Mouse (Mus musculus) left cerebral cortex, adult 9 months (tissue): Measurements from ENCODE around the gene Gm10912.
A peak's percentile ranks its signal among the peaks of the same experiment; 100 is the strongest.
"Not testable (repeated sequence)": the region's sequence is repeated elsewhere in the genome, so short reads cannot be mapped to it uniquely, and the experiment has no call there.

Source experiments
- DNase-seq, 2 experiments: peaks; one replicate each; pipeline ENCODE4 v3.0.0; 2022; ENCODE audit warnings: low spot score in 2 of 2

Gm10912 gene

DNA sequence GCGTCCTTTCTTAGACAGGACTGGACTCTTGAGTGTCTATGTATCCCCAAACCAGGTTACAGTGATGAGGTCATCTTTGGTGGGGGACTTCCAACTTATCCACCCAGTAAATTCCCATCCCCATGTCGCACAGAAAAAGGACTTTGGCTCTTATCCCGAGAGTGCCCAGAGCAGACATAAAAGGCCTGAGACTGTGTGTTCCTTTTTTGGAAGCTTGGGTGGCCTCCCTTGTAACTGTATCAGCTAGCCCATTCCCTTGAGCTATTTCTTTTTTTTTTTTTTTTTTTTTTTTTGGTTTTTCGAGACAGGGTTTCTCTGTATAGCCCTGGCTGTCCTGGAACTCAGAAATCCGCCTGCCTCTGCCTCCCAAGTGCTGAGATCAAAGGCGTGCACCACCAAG, at the start of gene Gm10912:
Gm10912 (plus strand) TSS at position 301 of the 400 bp plus-strand sequence.
- not testable (repeated sequence) for DNase-seq

DNA sequence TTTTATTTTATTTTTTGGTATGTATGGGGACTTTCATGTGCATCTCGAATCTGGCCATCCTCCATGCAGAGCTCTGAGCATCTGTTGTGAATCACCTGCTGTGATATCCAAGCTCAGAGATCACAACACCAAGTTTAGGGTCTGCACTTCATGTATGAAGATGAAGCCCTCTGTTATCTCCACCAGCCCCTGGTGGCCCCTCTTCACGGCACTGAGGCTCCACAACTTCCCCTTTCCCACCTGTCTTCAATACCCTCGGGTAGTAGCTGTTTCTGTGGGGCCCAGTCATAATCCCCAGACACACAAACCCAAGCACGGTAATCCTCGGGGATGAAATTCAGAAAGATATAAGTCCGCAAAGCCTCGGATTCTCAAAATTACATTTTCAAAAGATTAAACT, 42.5 kb upstream of the Gm10912 start:
- DNase-seq = no peak

DNA sequence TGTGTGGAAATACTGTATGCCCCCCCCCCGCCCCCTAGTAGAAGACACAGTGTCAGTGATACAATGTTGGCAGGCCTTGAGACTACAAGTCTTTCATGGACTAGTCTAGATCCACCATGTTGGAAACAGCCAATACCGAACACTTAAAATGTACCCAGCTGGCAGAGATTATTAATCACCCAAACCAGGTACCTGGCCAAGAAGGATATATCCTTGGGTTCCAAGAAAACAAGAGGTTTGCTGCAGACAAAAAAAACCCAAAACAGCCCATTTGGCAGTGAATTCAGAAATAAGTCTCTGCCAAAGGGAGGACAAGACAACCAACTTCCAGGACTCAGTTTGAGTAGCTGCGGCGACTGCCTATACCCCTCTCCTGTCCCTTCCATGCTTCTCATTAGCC, 41.0 kb upstream of the Gm10912 start:
- DNase-seq = no peak

DNA sequence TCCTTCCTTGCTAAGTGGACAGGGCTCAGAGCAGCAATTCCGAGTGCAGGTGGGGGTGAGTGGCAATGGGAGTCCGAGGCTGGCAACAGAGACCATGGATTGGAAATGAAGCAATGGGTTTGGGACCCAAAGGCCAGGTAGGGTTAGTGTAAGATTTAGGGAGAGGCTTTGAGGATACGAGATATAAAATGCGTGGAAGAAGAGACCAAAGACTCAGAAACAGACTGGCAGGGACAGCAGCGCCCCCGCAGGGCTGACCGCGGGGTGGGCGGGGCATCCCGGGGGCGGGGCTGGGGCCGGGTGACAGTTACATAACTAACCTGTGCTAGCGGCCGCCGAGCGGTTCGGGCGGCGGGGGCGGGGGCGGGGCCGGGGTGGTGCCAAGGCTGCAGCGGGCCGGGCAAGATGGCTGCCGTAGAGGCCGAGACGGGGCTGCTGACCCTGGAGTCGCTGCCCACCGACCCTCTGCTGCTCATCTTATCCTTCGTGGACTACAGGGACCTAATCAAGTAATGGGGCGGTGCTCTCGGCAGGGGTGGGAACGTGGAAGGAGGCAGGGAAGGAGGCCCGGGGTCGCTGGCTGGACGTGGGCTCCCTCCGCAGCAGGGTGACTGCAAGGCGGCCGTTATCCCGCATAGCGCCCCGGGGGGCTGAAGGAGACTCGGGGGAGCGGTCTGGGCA, 38.0 kb upstream of the Gm10912 start, which contains the start of gene Fbxo3:
Fbxo3 (plus strand) TSS at position 264 of the 681 bp plus-strand sequence.
- peak; percentile 53 to 87 for DNase-seq

DNA sequence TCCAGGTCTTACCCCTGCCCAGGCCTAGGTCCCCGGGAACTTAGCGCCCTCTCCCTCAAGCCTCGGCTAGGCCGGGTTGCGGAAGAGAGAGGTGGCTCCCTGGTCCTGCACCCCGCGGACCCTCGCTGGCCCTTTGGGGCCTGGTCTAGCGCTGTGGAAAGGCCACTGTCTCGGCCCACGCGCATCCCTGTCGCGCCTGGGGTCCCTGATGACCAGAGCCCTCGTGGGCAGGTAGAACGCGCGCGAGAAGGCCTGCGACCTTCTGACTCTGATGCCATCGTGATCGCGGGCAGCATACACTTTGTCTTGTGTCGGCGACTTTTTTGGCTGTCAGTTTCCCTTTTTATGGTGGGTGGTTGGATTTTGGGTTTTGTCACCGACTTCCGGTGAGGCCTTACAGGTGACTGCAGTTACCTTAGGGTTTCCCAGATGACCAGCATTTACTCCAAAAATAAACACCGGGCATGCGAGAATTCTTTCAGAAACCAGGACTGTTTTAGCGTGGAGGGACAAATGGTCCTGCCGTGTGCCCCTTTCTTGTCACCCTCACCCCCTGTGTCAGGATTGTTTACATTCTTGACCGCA, 37.4 kb upstream of the Gm10912 start, which contains the start of gene 4931422A03Rik:
4931422A03Rik (minus strand) TSS at position 223 of the 585 bp plus-strand sequence.
- no peak for DNase-seq

DNA sequence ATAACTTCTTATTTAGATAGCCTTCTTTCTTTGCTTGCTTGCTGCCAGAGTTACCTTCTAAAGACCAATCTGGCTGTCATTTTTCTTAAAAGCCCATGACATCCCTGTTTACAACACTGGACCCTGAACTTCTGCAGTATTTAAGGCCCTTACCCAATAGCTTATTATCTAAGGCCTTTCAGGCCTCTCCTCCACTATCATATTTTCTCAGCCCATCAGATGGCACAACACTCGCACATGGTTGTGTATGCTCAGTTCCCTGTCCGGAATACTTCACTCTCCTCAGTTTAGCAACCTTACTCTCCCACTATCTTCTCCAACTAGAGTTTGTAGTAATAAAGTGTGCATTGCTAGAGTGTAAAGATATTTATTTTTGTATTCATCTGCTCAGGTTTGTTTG, 36.6 kb upstream of the Gm10912 start:
- DNase-seq = no peak

DNA sequence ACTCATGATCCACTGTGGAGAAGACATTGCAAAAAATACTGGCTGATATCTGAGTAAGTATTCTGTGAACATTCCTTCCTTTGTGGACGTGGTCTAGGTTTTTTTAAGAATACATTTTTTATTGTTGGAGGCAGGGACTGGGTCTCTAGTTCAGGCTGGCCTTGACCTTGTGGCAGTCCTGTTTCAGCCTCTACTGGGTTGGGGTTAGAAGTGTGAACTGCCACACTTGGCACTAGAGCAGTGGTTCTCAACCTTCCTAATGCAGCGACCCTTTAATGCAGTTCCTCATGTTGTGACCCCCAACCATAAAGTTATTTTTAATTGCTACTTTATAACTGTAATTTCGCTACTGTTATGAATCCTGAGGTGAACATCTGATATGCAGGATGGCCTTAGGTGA, 35.2 kb upstream of the Gm10912 start:
- no peak for DNase-seq

DNA sequence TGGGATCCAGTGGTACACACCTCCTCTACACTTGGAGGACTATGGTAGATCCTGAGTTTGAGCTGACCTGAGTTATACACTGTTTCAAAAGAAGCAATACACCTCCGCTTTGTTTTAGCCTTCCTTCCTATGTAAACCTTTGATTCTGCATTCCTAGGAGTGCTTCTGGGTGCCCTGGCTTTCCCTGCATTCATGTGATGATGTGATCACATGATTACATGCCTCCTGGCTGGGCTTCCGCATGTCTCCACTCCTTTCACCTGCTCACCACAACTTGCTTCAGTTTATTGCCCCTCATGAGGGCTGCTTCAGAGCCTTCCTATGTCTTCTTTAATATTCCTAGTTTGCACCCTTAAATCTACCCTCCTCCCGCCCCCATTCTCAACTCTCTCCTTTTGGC, 33.6 kb upstream of the Gm10912 start:
- no peak for DNase-seq

DNA sequence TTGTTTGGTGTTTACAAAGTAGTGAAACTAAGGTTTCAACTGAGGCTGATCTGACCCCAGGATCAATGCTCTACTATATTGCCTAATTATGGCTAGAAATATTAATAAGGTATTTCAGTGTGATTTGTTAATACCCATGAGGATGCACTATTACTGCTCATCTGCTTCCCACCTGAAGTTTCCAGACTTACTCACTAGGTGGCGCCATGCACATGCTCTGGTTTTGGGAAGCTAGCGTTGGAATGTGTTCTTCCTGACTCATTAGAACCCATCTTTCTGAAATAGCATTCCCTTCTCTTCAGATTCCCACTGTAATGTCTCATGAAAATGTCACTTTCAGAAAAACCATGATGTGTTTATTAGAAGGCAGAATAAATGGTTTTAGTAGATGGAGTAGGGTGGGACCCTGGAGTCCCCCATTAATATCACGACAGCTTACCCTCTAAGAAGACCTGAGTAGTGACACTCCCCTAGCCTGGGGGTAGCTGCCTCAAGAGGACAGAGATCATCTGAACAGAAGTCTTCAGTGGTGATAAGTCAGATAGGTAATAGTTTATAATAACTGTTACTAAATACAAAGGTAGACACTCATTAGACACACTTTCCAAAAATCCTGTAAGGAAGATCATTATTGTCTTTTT, 30.7 kb upstream of the Gm10912 start:
- DNase-seq = peak; percentile 36 to 76

DNA sequence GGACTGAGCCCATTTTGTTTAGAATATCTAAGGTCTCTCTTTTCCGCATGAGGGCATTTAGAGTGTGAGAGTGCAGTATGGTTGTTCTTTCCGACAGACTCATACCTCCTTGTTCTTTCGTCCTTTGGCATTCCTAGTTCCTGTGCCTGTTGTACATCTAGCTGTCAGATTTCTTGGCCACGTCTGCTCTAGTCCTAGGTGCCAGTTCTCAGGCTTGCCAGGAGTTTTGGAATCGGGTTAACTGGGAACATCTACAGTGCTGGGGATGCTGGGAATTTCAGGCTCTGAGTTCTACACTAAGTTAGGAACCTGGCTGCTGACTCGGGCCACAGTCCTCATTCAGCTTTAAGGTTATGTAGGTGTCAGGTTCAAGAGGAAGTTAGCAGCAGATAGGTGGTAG, 30.0 kb upstream of the Gm10912 start:
- no peak for DNase-seq

DNA sequence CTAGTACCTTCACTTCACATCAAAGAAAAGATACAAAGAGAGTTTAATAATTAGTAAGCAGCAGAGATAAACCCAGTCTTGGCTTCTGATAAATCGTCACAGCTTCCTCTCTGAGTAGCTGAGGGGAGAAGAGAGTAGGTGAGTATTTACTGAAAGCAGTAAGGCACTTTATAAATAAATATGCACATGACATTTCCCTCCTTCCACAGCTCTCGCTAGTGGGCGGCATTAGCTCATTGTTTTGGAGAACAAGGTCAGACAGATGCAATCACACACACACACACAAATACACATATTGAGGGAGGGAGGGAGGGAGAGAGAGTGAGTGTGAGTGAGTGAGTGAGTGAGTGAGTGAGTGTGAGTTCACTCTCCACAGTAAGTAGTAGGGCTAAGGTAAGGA, 29.3 kb upstream of the Gm10912 start:
- no peak for DNase-seq

DNA sequence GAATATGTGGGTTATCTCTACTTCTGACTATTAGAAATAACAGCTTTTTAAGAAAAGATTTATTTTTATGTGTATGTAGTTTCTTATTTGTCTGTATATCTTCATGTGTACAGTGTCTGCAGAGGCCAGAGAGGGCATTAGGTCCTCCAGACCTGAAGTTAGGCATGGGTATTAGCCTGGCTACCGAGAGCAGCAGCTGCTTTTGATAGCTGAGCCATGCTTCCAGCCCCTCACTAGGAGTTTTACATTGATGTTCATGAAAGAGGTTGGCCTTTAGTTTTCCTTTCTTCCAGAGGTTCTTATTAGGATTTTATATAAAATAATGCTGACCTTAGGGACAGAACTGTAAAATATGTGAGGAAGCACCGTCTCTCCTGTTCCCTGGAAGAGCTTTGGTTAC, 27.4 kb upstream of the Gm10912 start:
- DNase-seq = no peak

DNA sequence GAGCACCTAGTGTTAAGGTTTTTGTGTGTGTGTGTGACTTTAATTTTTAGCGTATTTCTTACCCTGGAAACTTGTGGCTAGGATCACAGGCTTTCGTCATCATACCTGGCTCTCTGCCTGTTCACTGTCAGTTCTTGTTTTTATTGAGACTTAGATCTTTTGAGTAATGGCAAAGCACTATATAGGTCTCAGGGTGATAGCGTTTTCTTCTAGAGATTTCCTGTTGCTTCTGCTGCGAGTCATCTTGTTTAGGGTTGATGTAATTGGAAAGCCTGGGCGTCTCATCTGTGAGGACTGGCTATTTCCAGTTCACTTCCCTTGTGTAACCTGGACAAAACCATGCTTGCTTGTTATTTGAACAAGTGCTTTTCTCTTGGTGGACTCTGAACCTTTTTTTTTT, 24.0 kb upstream of the Gm10912 start:
- no peak for DNase-seq

DNA sequence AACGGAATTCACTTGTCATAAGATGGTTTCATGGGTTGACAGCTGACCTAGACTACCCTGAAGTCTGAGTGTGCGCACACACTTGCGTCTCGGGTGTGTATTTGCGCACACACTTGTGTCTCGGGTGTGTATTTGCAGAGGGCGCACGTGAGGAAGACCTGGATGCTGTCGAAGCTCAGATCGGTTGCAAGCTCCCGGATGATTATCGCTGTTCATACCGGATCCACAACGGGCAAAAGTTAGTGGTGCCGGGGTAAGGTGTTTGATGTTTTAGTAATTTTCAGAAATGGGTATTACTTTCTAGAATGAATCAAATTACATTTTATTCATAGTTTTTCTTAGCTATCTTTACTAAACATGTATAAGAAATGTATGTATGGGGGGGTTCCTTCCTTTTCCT, 22.9 kb upstream of the Gm10912 start:
- no peak for DNase-seq

DNA sequence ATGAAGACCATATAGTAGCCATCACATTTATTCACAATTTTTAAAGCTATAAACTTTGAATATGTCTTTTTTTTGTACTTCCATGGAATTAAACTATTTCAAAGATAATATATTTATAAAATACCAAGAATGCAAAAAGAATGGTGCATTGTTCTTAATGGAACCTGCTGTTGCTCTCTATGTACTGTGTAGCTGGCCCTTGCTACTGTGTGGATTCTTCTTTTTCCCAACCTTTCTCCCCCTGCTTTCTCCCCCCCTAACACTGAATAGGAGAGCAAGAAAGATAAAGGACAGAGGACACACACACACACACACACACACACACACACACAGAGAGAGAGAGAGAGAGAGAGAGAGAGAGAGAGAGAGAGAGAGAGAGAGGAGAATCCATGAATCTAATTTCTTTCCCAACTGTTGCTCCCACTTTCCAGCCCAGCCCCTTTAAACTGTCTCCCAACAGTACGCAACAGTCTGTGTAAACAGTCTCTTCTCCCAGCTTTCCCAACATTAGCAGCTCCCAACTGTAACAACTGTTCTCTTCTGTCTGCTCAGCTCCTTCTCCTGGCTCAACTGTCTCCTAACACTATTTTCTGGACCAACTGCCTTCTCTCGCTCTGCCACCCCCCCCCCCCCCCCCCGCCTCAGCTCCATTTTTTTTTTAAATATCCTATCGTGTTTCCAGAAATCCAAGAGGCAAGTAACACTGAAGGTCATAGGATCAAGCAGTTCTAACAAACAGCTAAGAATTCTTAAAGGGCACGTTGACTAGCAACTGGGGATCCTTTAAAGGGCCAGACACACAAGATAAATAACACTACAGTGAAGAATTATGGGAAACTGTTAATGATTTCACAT, 21.8 kb upstream of the Gm10912 start:
- DNase-seq = no peak

DNA sequence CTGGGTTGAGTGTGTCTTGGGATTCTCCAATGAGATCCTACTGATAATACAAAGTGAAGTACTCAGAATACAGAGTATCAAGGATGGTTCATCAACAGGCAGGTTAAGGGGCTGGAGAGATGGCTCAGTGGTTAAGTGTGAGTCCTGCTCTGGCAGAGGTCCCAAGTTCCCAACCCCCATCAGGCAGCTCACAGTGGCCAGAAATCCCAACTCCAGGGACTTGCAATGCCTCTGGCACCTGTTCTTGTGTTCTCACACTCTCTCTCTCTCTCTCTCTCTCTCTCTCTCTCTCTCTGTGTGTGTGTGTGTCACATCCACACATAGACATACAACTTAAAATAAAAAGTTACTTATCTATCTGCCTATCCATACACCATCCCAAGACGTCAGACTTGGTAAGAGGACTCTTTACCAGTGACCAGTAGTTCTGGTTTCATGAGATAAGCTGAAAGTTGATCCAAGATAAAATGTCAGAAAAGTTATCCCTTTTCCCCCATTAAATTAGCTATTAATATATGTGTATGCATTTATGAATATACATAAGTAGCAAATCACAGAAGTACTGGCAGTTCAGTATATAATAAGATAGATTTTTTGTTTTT, 21.0 kb upstream of the Gm10912 start:
- no peak for DNase-seq

DNA sequence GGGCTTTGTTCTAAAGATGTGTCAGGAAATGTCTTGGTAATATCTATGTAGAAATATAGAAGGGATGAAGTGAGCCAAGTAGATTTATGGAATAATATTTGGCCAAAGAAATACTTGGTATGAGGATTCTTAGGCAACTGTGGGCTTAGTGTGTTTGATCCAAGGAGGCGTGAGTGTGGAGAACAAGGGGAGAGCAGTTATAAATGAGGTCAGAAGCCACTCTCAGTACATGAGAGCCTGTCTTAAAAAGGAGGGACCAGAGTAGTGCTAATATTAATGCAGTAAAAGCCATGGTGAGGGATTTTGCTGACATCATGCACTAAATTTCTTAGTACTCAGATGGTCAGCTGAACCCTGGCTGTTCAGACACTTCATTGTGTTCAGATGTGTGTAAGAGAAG, 7.2 kb upstream of the Gm10912 start:
- no peak for DNase-seq

DNA sequence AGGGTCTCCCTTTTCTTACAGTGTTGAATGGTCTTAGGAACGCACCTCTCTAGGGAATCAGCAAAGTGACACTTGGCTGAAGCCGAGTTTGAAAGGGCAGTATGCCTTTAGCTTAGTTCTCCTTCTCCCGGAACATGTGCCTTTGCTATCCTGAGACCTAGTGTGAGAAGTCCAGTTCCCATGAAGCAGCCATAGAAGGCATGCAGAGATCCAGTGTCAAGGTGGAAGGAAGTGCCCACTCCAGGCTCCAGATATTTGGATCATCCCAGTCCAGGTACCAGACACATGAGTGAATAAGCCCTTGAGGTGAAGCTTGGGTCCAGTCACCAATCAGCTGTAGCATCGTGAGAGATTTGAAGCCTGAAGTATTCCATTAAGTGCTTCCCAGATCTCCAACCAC, 6.7 kb upstream of the Gm10912 start:
- DNase-seq = no peak

DNA sequence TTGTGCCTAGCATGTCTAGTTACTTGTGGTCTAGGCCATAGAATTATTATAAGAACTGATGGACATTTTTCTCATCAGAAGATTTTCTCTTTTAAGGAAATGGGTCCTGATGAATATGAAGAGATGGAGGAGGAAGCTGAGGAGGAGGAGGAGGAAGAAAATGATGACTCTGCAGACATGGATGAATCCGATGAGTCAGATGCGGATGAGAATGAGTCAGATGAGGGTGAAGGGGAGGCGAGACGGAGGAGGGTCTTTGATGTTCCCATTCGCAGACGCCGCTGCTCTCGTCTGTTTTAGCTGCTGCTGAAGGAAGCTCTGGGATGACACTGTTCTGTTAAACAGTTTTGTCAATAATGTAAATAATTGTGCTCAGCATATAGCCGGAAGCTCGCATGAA, 5.8 kb upstream of the Gm10912 start:
- peak in 1 of 2 experiments; percentile 33 for DNase-seq

DNA sequence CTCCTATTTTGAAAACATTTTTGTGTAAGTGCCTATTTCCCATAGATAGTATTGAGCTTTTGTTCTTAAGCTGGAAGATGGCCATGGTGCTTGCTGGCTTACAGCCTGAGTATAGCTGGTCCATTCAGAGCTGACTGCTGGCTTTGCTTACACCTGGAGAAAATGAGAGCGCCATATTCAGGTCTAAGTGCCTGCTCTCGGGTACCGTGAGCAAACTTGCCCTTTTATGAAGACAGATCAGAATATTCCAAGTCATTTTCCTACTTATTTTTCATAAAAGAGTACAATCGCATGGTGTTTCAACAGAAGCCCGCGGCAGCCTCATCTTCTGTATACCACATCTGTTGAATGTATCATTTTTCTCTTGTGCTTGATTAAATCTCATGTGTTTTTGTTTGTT, 4.6 kb upstream of the Gm10912 start:
- no peak for DNase-seq

DNA sequence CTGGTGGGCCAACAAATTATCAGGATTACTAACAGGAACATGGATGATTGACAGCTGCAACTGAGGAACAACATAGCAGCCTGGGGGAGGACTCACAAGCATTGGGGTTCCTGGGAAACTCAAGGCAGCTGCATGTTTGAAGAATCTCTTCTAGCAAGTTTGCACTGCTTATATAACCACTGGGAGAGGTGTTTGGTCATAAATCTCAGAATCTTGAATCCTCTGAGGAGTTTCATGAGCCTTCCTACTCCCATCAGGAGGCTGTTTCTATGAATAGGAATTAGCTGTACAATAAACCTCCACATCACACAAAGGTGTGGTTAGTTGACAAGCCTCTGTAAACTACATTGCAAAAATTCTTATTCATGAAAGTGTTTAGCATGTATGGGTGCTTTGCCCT, 3.0 kb upstream of the Gm10912 start:
- DNase-seq = no peak

DNA sequence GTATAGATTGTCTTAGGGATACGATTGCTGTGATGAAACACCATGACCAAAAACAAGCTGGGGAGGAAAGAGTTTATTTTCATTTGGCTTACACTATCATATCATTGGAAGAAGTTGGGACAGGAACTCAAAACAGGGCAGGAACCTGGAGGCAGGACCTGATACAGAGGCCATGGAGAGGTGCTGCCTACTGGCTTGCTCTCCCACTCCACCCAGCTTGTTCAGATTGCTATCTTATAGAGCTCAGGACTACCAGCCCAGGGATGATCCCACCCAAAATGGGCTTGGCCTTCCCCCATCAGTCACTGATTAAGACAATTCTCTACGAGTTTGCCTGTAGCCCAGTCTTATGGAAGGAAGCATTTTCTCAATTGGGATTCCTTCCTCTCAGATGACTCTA, 1.5 kb upstream of the Gm10912 start:
- no peak for DNase-seq
